Mouse (Mus musculus) thymus, postnatal 4 days (tissue): Measurements from ENCODE around the gene Xpnpep2.

Source experiments
- DNase-seq: peaks from one replicate; pipeline ENCODE4 v3.0.0; 2021

The Xpnpep2 gene

GRCm38 (mm10) chrX:48126903-48127476 lies 18.5 kb downstream of the Xpnpep2 start:
- DNase-seq, result no peak

GRCm38 (mm10) chrX:48127502-48128218 lies 19.1 kb downstream of the Xpnpep2 start:
- peak; percentile 37 for DNase-seq

GRCm38 (mm10) chrX:48129167-48129566 lies 20.6 kb downstream of the Xpnpep2 start:
- DNase-seq, result no peak

- peak; percentile 79 for DNase-seq
Measured at GRCm38 (mm10) chrX:48136935-48137334, 28.4 kb downstream of the Xpnpep2 start.

- peak; percentile 47 for DNase-seq
Measured at GRCm38 (mm10) chrX:48138011-48138410, 29.5 kb downstream of the Xpnpep2 start.

- DNase-seq, result peak; percentile 15
Measured at GRCm38 (mm10) chrX:48138539-48139275, 30.2 kb downstream of the Xpnpep2 start.

- peak; percentile 53 for DNase-seq
Measured at GRCm38 (mm10) chrX:48139368-48140285, 31.1 kb downstream of the Xpnpep2 start.

GRCm38 (mm10) chrX:48140286-48140877 lies 31.9 kb downstream of the Xpnpep2 start:
- DNase-seq, result peak; percentile 55

GRCm38 (mm10) chrX:48141481-48141880 lies 33.0 kb downstream of the Xpnpep2 start:
- peak; percentile 79 for DNase-seq

- DNase-seq, result peak; percentile 78
Measured at GRCm38 (mm10) chrX:48143415-48144335, 35.1 kb downstream of the Xpnpep2 start.

GRCm38 (mm10) chrX:48146262-48146661 lies 37.7 kb downstream of the Xpnpep2 start, which contains the start of gene Sash3:
TSS of gene Sash3 (plus strand) at chrX:48146436.
- peak; percentile 77 for DNase-seq

GRCm38 (mm10) chrX:48147226-48147625 lies 38.7 kb downstream of the Xpnpep2 start:
- DNase-seq, result peak; percentile 18

- peak; percentile 74 for DNase-seq
Measured at GRCm38 (mm10) chrX:48147741-48148186, 39.2 kb downstream of the Xpnpep2 start.

- DNase-seq, result no peak
Measured at GRCm38 (mm10) chrX:48152106-48152505, 43.6 kb downstream of the Xpnpep2 start.

GRCm38 (mm10) chrX:48153414-48153813 lies 44.9 kb downstream of the Xpnpep2 start:
- DNase-seq, result no peak

GRCm38 (mm10) chrX:48153949-48154348 lies 45.4 kb downstream of the Xpnpep2 start:
- no peak for DNase-seq

GRCm38 (mm10) chrX:48155489-48155888 lies 47.0 kb downstream of the Xpnpep2 start:
- DNase-seq, result no peak

GRCm38 (mm10) chrX:48157396-48157795 lies 48.9 kb downstream of the Xpnpep2 start:
- no peak for DNase-seq

GRCm38 (mm10) chrX:48158229-48158919 lies 49.8 kb downstream of the Xpnpep2 start:
- no peak for DNase-seq

GRCm38 (mm10) chrX:48169892-48170291 lies 61.4 kb downstream of the Xpnpep2 start:
- no peak for DNase-seq
